Mouse (Mus musculus): ENCODE results near the gene Kcmf1. TPM values are rescaled to one million over a fixed set of nuclear protein-coding genes. Genes with fewer than 3 reads are reported as not detected.

Kcmf1 gene
- total RNA-seq, 2 experiments from 2014 or later = 97.7 to 101 TPM

DNA sequence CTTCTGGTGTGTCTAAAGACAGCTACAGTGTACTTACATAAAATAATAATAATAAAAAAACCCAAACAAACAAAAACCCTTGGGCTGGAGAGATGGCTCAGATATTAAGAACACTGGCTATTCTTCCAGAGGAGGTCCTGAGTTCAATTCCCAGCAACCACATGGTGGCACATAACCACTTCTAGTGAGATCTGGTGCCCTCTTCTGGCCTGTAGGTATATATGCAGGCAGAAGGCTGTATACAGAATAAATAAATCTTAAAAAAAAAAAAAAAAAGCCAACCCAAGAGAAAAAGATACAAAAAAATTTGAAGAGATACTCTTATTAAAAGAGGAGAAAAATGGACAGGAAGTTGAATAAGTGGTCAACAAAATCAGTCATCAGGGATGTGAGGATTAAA lies 102.0 kb downstream of the Kcmf1 start:
- intact Hi-C loops (cut with DNase I) = loop anchor here (5.0 kb wide), 1 partner anchor 85 kb away; no protein-coding TSS in a partner anchor
- DNase-seq (ENCODE audit: low spot score) = no peak

DNA sequence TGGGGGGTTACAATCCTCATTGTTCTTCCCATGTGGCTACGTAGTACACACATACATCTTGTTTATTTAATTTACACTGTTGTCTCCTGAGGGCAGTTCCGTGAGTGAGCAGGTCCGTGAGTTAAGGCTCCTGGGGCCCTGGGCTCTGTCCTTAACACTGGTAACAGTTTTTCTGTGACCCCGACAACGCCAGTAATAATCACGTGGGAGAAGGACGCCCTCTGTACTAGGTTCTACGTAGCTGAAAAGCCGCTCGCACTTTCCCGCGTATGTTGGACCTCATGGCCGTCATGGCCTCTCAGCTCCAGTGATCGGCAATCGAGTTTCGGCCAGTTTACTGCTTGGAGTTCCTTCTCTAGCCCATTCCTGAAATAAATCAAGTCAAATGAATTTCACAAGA lies 104.3 kb downstream of the Kcmf1 start:
- intact Hi-C loops (cut with DNase I) = loop anchor here (5.0 kb wide), 1 partner anchor 83 kb away; no protein-coding TSS in a partner anchor
- DNase-seq (ENCODE audit: low spot score) = no peak

DNA sequence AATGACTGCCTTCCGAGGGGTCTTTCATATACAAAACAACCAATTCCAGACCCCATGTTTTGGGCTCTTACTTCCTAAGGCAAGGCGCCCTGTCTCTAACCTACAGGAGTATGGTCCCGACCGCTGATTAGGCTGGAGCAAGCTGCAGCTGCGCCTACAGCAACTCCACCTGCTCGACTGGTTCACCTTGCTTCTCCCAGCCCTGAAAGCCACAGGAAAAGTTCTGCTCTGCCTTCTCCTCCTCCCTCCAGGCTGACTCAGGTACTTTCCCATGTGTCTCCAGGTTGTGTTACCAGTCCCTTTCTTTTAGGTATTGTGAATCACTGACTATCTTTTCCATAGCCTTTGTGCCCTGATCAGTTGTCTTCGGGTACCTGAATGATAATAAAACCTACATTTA lies 104.9 kb downstream of the Kcmf1 start:
- DNase-seq (ENCODE audit: low spot score) = no peak
- intact Hi-C loops (cut with DNase I) = loop anchor here (5.0 kb wide), 2 partner anchors 32 to 83 kb away; no protein-coding TSS in a partner anchor

DNA sequence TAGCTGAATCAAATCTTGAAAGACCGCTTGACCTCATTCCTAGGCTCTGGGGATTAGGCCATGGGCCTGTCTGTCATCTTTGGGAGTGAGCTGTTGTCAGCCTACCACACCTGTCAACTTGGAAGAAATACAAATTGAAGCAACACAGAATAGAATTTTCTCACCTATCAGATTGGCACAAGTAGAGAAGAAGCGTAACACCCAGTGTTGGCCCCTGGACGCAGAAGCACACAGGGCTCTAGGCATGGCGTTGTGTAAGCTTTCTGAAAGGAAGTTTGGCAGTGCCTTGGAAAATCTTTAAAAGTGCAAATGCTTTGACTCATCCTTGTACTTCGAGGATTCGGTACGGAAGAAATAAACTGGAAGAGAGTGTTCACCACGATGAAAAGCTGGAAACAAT lies 107.1 kb downstream of the Kcmf1 start:
- DNase-seq (ENCODE audit: low spot score) = no peak
- intact Hi-C loops (cut with DNase I) = loop anchor here (5.0 kb wide), 1 partner anchor 35 kb away; no protein-coding TSS in a partner anchor

Other genes with a start within 250 kb of the Kcmf1 start
- gene Tcf7l1, start 110.7 kb downstream of the Kcmf1 start, total RNA-seq (2021) = 10 to 100 TPM; 10.4 to 11.8 TPM
- 100 to 1,000 TPM; 126 to 128 TPM for gene Tmsb10, start 58.8 kb upstream of the Kcmf1 start, total RNA-seq (2021)